Mouse (Mus musculus) forebrain, embryonic 15.5 days (tissue): ENCODE results near the gene Shd. TPM values are rescaled to one million over a fixed set of nuclear protein-coding genes. Genes with fewer than 3 reads are reported as not detected.
A peak's percentile ranks its signal among the peaks of the same experiment; 100 is the strongest.
"Not testable (repeated sequence)": the region's sequence is repeated elsewhere in the genome, so short reads cannot be mapped to it uniquely, and the experiment has no call there.

ENCODE experiments used
- ATAC-seq: fragments of 200-750 bp; cut with Nextera tagmentation; replicated peaks from 2 replicates; pipeline ENCODE4 v1.8.0; 2017; ENCODE audit warnings: mild to moderate bottlenecking, moderate TSS enrichment, moderate library complexity
- H3K27ac ChIP-seq: fragments of 300-500 bp; sonication (generic); replicated peaks from 2 replicates; pipeline ENCODE4 v1.5.1; 2015; ENCODE audit warnings: mild to moderate bottlenecking, inconsistent platforms
- H3K27me3 ChIP-seq: fragments of 300-500 bp; sonication (generic); 2 replicates; pipeline ENCODE4 v1.6.1; 2015; ENCODE audit warnings: inconsistent platforms
- H3K36me3 ChIP-seq: fragments of 300-500 bp; sonication (generic); 2 replicates; pipeline ENCODE4 v1.6.1; 2015; ENCODE audit warnings: mild to moderate bottlenecking, inconsistent platforms
- H3K4me1 ChIP-seq: fragments of 300-500 bp; sonication (generic); 2 replicates; pipeline ENCODE4 v1.6.1; 2015; ENCODE audit warnings: inconsistent platforms
- H3K4me2 ChIP-seq: fragments of 300-500 bp; sonication (generic); replicated peaks from 2 replicates; pipeline ENCODE4 v1.6.1; 2015; ENCODE audit warnings: mild to moderate bottlenecking, inconsistent platforms
- H3K4me3 ChIP-seq: fragments of 300-500 bp; sonication (generic); 2 replicates; pipeline ENCODE4 v1.5.1; 2015; ENCODE audit warnings: mild to moderate bottlenecking, inconsistent platforms
- H3K9ac ChIP-seq: fragments of 300-500 bp; sonication (generic); replicated peaks from 2 replicates; pipeline ENCODE4 v1.6.1; 2015; ENCODE audit warnings: mild to moderate bottlenecking, inconsistent platforms
- H3K9me3 ChIP-seq: fragments of 300-500 bp; sonication (generic); 2 replicates; pipeline ENCODE4 v1.6.1; 2016; ENCODE audit warnings: inconsistent platforms
- WGBS: fragments of 180-500 bp; shearing (Covaris S2); methylation state at CpG from one replicate; pipeline ENCODE4 v1.1.7; 2015; ENCODE audit warnings: mixed read lengths; 5-methylcytosine and 5-hydroxymethylcytosine counted together
- polyA plus RNA-seq: library from polyadenylated mRNA; unstranded; fragments of >200 nt; fragmentation: Nextera tagmentation; extraction: Ambion mirVana; gene quantifications from 2 replicates; pipeline ENCODE4 v1.2.1, GENCODE M21; 2015

Gene Shd
- polyA plus RNA-seq: 118 and 121 TPM in 2 replicates

- Histone ChIP-seq H3K4me3 (peak within 1 kb of the TSS; percentile 57), H3K9ac (peak within 1 kb of the TSS; percentile 78), H3K4me1 (peaks cover 23% of the 10 kb centered on the region), H3K9me3 (no peaks in the 10 kb centered on the region), H3K27me3 (no peaks in the 10 kb centered on the region), H3K4me2 (peak within 1 kb of the TSS; percentile 71), H3K27ac (peak within 1 kb of the TSS; percentile 67), H3K36me3 (peaks cover 19% of the 10 kb centered on the region)
- 7% methylated on average over 55 of the region's 55 CpGs for whole genome bisulfite sequencing
- peak; percentile 57 for ATAC-seq
These were observed at the start of gene Shd for GRCm38 (mm10) chr17:55969966-55970891. Gene Shd, plus strand, starts transcription at chr17:55970467.

GRCm38 (mm10) chr17:55931553-55932502 lies 38.4 kb upstream of the Shd start:
- no peaks in the 10 kb centered on the region for H3K27me3 ChIP-seq
- H3K4me3 ChIP-seq: peak overlapping the region; percentile 59

GRCm38 (mm10) chr17:55932635-55933034 lies 37.6 kb upstream of the Shd start:
- H3K9ac ChIP-seq: 0 out of 2 replicates have a peak overlapping the region, but pooled peaks have one; percentile 33
- no peak overlapping the region for H3K27ac ChIP-seq
- 0 out of 2 replicates have a peak, but pooled peaks cover 6% of the 10 kb centered on the region for H3K9me3 ChIP-seq
- 69% methylated on average over 2 of the region's 2 CpGs for WGBS
- peak overlapping the region; percentile 55 for H3K4me2 ChIP-seq
- no peaks in the 10 kb centered on the region for H3K27me3 ChIP-seq
- H3K36me3 ChIP-seq: no peaks in the 10 kb centered on the region
- peaks cover 8% of the 10 kb centered on the region; the same call in 1 of the 2 replicates for H3K4me1 ChIP-seq
- H3K4me3 ChIP-seq: peak overlapping the region; percentile 59
- no peak for ATAC-seq

More at GRCm38 (mm10) chr17:55931553-55932502, 38.4 kb upstream of the Shd start:
- H3K9ac ChIP-seq: peak overlapping the region; percentile 61
- peak overlapping the region; percentile 55 for H3K4me2 ChIP-seq
- H3K4me1 ChIP-seq: peaks cover 8% of the 10 kb centered on the region; the same call in 1 of the 2 replicates
- no peaks in the 10 kb centered on the region for H3K36me3 ChIP-seq
- H3K27ac ChIP-seq: peak overlapping the region; percentile 65
- WGBS: 1% methylated on average over 33 of the region's 33 CpGs
- H3K9me3 ChIP-seq: 0 out of 2 replicates have a peak, but pooled peaks cover 1% of the 10 kb centered on the region
- ATAC-seq: peak; percentile 98

- WGBS: 95% methylated on average over 15 of the region's 15 CpGs
- H3K4me2 ChIP-seq: no peak overlapping the region
These were observed 37.1 kb upstream of the Shd start for GRCm38 (mm10) chr17:55933191-55933590.

GRCm38 (mm10) chr17:55944387-55944865 lies 25.8 kb upstream of the Shd start:
- peak overlapping the region; percentile 62 for H3K9ac ChIP-seq
- peak overlapping the region; percentile 94 for H3K27ac ChIP-seq
- H3K4me3 ChIP-seq: peak overlapping the region; percentile 54

More at GRCm38 (mm10) chr17:55933191-55933590, 37.1 kb upstream of the Shd start:
- peaks cover 8% of the 10 kb centered on the region; the same call in 1 of the 2 replicates for H3K4me1 ChIP-seq
- H3K9ac ChIP-seq: no peak overlapping the region
- no peak overlapping the region for H3K27ac ChIP-seq
- no peak for ATAC-seq
- H3K36me3 ChIP-seq: no peaks in the 10 kb centered on the region
- no peaks in the 10 kb centered on the region for H3K27me3 ChIP-seq
- H3K9me3 ChIP-seq: 0 out of 2 replicates have a peak, but pooled peaks cover 6% of the 10 kb centered on the region
- H3K4me3 ChIP-seq: no peak overlapping the region

GRCm38 (mm10) chr17:55944866-55945682 lies 25.2 kb upstream of the Shd start:
- not testable (repeated sequence) for H3K36me3 ChIP-seq, H3K4me1 ChIP-seq, H3K27me3 ChIP-seq, H3K9me3 ChIP-seq
- Histone ChIP-seq H3K4me2 (peak overlapping the region; percentile 67), H3K27ac (peak overlapping the region; percentile 94), H3K4me3 (peak overlapping the region; percentile 54), H3K9ac (peak overlapping the region; percentile 62)
- peak; percentile 98 for ATAC-seq
- WGBS: under 1% methylated on average over 56 of the region's 56 CpGs

More at GRCm38 (mm10) chr17:55944387-55944865, 25.8 kb upstream of the Shd start:
- Histone ChIP-seq H3K4me2 (peak overlapping the region; percentile 67), H3K36me3 (peaks cover 11% of the 10 kb centered on the region)
- H3K4me1 ChIP-seq, ATAC-seq, H3K9me3 ChIP-seq, H3K27me3 ChIP-seq: not testable (repeated sequence)
- WGBS: 37% methylated on average over 10 of the region's 10 CpGs

GRCm38 (mm10) chr17:55945696-55946095 lies 24.6 kb upstream of the Shd start:
- no peak for ATAC-seq

GRCm38 (mm10) chr17:55948647-55949046 lies 21.6 kb upstream of the Shd start:
- WGBS: 94% methylated on average over 4 of the region's 4 CpGs

More at GRCm38 (mm10) chr17:55945696-55946095, 24.6 kb upstream of the Shd start:
- WGBS: 30% methylated on average over 5 of the region's 5 CpGs
- Histone ChIP-seq H3K4me3 (peak overlapping the region; percentile 54), H3K36me3 (no peaks in the 10 kb centered on the region; the same call in 1 of the 2 replicates), H3K27me3 (no peaks in the 10 kb centered on the region), H3K9me3 (no peaks in the 10 kb centered on the region), H3K27ac (peak overlapping the region; percentile 94), H3K4me1 (peaks cover 7% of the 10 kb centered on the region), H3K4me2 (peak overlapping the region; percentile 67), H3K9ac (peak overlapping the region; percentile 62)

GRCm38 (mm10) chr17:55949400-55949799 lies 20.9 kb upstream of the Shd start, which contains the start of gene Zfp119b:
Gene Zfp119b, minus strand, starts transcription at chr17:55949500.
- 94% methylated on average over 2 of the region's 2 CpGs for WGBS
- Histone ChIP-seq H3K4me1 (peaks cover 5% of the 10 kb centered on the region), H3K9ac (no peak within 1 kb of the TSS), H3K9me3 (no peaks in the 10 kb centered on the region), H3K4me3 (no peak within 1 kb of the TSS), H3K27me3 (0 out of 2 replicates have a peak, but pooled peaks cover 3% of the 10 kb centered on the region), H3K36me3 (no peaks in the 10 kb centered on the region), H3K4me2 (no peak within 1 kb of the TSS), H3K27ac (no peak within 1 kb of the TSS)
- no peak for ATAC-seq

More at GRCm38 (mm10) chr17:55948647-55949046, 21.6 kb upstream of the Shd start:
- Histone ChIP-seq H3K27me3 (no peaks in the 10 kb centered on the region), H3K9ac (no peak overlapping the region), H3K27ac (no peak overlapping the region), H3K4me1 (peaks cover 7% of the 10 kb centered on the region), H3K36me3 (no peaks in the 10 kb centered on the region), H3K9me3 (no peaks in the 10 kb centered on the region), H3K4me2 (no peak overlapping the region), H3K4me3 (no peak overlapping the region)
- ATAC-seq: no peak

- ATAC-seq: no peak
- Histone ChIP-seq H3K27ac (no peak overlapping the region), H3K27me3 (0 out of 2 replicates have a peak, but pooled peaks cover 3% of the 10 kb centered on the region), H3K4me2 (no peak overlapping the region), H3K4me3 (no peak overlapping the region), H3K9me3 (no peaks in the 10 kb centered on the region), H3K9ac (no peak overlapping the region), H3K4me1 (peaks cover 4% of the 10 kb centered on the region), H3K36me3 (no peaks in the 10 kb centered on the region)
- 80% methylated on average over 9 of the region's 9 CpGs for WGBS
These were observed 19.7 kb upstream of the Shd start for GRCm38 (mm10) chr17:55950601-55951000.
